Mouse (Mus musculus) frontal cortex, postnatal 25 days (tissue): Measurements from ENCODE around the gene Enpp1.
A peak's percentile ranks its signal among the peaks of the same experiment; 100 is the strongest.
"Not testable (repeated sequence)": the region's sequence is repeated elsewhere in the genome, so short reads cannot be mapped to it uniquely, and the experiment has no call there.

Experiments used
- DNase-seq, 2 experiments: peaks; one replicate each; pipeline ENCODE4 v3.0.0; 2022; ENCODE audit warnings: low spot score in 2 of 2

Enpp1 gene

GRCm38 (mm10) chr10:24636986-24637385 is 75.0 kb downstream of the Enpp1 start:
- no peak for DNase-seq

- no peak for DNase-seq
Observed at GRCm38 (mm10) chr10:24635884-24636283, 76.1 kb downstream of the Enpp1 start.

GRCm38 (mm10) chr10:24635331-24635815 is 76.6 kb downstream of the Enpp1 start:
- DNase-seq: no peak

GRCm38 (mm10) chr10:24634288-24634687 is 77.7 kb downstream of the Enpp1 start:
- DNase-seq: no peak

GRCm38 (mm10) chr10:24631122-24631521 is 80.8 kb downstream of the Enpp1 start:
- DNase-seq: no peak

GRCm38 (mm10) chr10:24630469-24631081 is 81.4 kb downstream of the Enpp1 start:
- peak; percentile 74 to 76 for DNase-seq

GRCm38 (mm10) chr10:24629086-24629720 is 82.8 kb downstream of the Enpp1 start:
- DNase-seq: no peak

GRCm38 (mm10) chr10:24628466-24628865 is 83.5 kb downstream of the Enpp1 start:
- DNase-seq: no peak

- DNase-seq: no peak
Observed at GRCm38 (mm10) chr10:24627262-24627661, 84.7 kb downstream of the Enpp1 start.

GRCm38 (mm10) chr10:24625060-24625701 is 86.8 kb downstream of the Enpp1 start:
- DNase-seq: peak; percentile 84 to 92

GRCm38 (mm10) chr10:24622586-24622985 is 89.4 kb downstream of the Enpp1 start:
- DNase-seq: peak; percentile 28 to 40

- peak; percentile 55 to 66 for DNase-seq
Observed at GRCm38 (mm10) chr10:24621572-24621971, 90.4 kb downstream of the Enpp1 start.

- not testable (repeated sequence) for DNase-seq
Observed at GRCm38 (mm10) chr10:24616572-24616971, 95.4 kb downstream of the Enpp1 start.

GRCm38 (mm10) chr10:24615799-24616198 is 96.2 kb downstream of the Enpp1 start:
- no peak for DNase-seq

GRCm38 (mm10) chr10:24614726-24615125 is 97.2 kb downstream of the Enpp1 start:
- no peak for DNase-seq

- no peak for DNase-seq
Observed at GRCm38 (mm10) chr10:24609766-24610165, 102.2 kb downstream of the Enpp1 start.

GRCm38 (mm10) chr10:24609146-24609545 is 102.8 kb downstream of the Enpp1 start:
- DNase-seq: no peak

- DNase-seq: no peak
Observed at GRCm38 (mm10) chr10:24603727-24604126, 108.2 kb downstream of the Enpp1 start.

- DNase-seq: no peak
Observed at GRCm38 (mm10) chr10:24603035-24603434, 108.9 kb downstream of the Enpp1 start.

- no peak for DNase-seq
Observed at GRCm38 (mm10) chr10:24599802-24600201, 112.2 kb downstream of the Enpp1 start.

- no peak for DNase-seq
Observed at GRCm38 (mm10) chr10:24598693-24599092, 113.3 kb downstream of the Enpp1 start.

- DNase-seq: no peak
Observed at GRCm38 (mm10) chr10:24597789-24598188, 114.2 kb downstream of the Enpp1 start.

GRCm38 (mm10) chr10:24596869-24597339 is 115.1 kb downstream of the Enpp1 start:
- DNase-seq: no peak
